Mouse (Mus musculus): ENCODE results near the gene Tubg1. TPM values are rescaled to one million over a fixed set of nuclear protein-coding genes. Genes with fewer than 3 reads are reported as not detected.

Gene Tubg1
- polyA plus RNA-seq, 2 experiments: 32.4 to 52.7 TPM

GRCm38 (mm10) chr11:101167211-101167962 lies 47.6 kb downstream of the Tubg1 start:
- Histone ChIP-seq H3K4me1 (ENCODE audit: control insufficient read depth, insufficient read depth, low read length) (peaks cover 25% of the 10 kb centered on the region), H3K4me2 (replicated peaks; ENCODE audit: low read depth, low read length, severe bottlenecking) (no peak overlapping the region), H3K4me3 (replicated peaks; ENCODE audit: low read length) (no peak overlapping the region), H3K36me3 (ENCODE audit: control insufficient read depth, insufficient read depth, low read length) (peaks cover 48% of the 10 kb centered on the region), H3K27me3 (ENCODE audit: control insufficient read depth, insufficient read depth, low read length) (peaks cover 80% of the 10 kb centered on the region), H3K9ac (ENCODE audit: low read depth, low read length, severe bottlenecking) (no peak overlapping the region), H3K27ac (replicated peaks; ENCODE audit: low read depth, low read length) (no peak overlapping the region), H3K9me3 (ENCODE audit: control insufficient read depth, low read length) (no peaks in the 10 kb centered on the region)
- 53% methylated on average over 19 of the region's 19 CpGs for WGBS
- ATAC-seq (ENCODE audit: low FRiP score, low read depth): no peak
- no peak for DNase-seq (ENCODE audit: low spot score)
- no peak for TF ChIP-seq POLR2A (IDR thresholded peaks at IDR 0.05; ENCODE audit: borderline replicate concordance, extremely low read depth, insufficient read depth, insufficient read length)

- no peak overlapping the region for H3K4me2 ChIP-seq (replicated peaks; ENCODE audit: low read depth, low read length, severe bottlenecking)
- no peak overlapping the region for H3K27ac ChIP-seq (replicated peaks; ENCODE audit: low read depth, low read length)
- DNase-seq (ENCODE audit: low spot score) (no peak), ATAC-seq (ENCODE audit: low FRiP score, low read depth) (no peak)
- H3K27me3 ChIP-seq (ENCODE audit: control insufficient read depth, insufficient read depth, low read length): peaks cover 76% of the 10 kb centered on the region
- H3K9ac ChIP-seq (ENCODE audit: low read depth, low read length, severe bottlenecking): no peak overlapping the region
- H3K4me3 ChIP-seq (replicated peaks; ENCODE audit: low read length): no peak overlapping the region
- no peaks in the 10 kb centered on the region for H3K9me3 ChIP-seq (ENCODE audit: control insufficient read depth, low read length)
- no peak for TF ChIP-seq POLR2A (IDR thresholded peaks at IDR 0.05; ENCODE audit: borderline replicate concordance, extremely low read depth, insufficient read depth, insufficient read length)
- WGBS: 58% methylated on average over 8 of the region's 8 CpGs
- H3K36me3 ChIP-seq (ENCODE audit: control insufficient read depth, insufficient read depth, low read length): peaks cover 43% of the 10 kb centered on the region
- peaks cover 28% of the 10 kb centered on the region for H3K4me1 ChIP-seq (ENCODE audit: control insufficient read depth, insufficient read depth, low read length)
Measured at GRCm38 (mm10) chr11:101167963-101168300, 48.2 kb downstream of the Tubg1 start.

- Histone ChIP-seq H3K4me1 (ENCODE audit: control insufficient read depth, insufficient read depth, low read length) (peaks cover 33% of the 10 kb centered on the region), H3K27me3 (ENCODE audit: control insufficient read depth, insufficient read depth, low read length) (peaks cover 71% of the 10 kb centered on the region), H3K9ac (ENCODE audit: low read depth, low read length, severe bottlenecking) (no peak overlapping the region), H3K9me3 (ENCODE audit: control insufficient read depth, low read length) (no peaks in the 10 kb centered on the region), H3K36me3 (ENCODE audit: control insufficient read depth, insufficient read depth, low read length) (peaks cover 38% of the 10 kb centered on the region), H3K27ac (replicated peaks; ENCODE audit: low read depth, low read length) (no peak overlapping the region), H3K4me2 (replicated peaks; ENCODE audit: low read depth, low read length, severe bottlenecking) (no peak overlapping the region; the same call in 1 of the 2 replicates), H3K4me3 (replicated peaks; ENCODE audit: low read length) (peak overlapping the region; percentile 81; the same call in 1 of the 2 replicates)
- no peak for ATAC-seq (ENCODE audit: low FRiP score, low read depth)
- DNase-seq (ENCODE audit: low spot score): no peak
- TF ChIP-seq POLR2A (IDR thresholded peaks at IDR 0.05; ENCODE audit: borderline replicate concordance, extremely low read depth, insufficient read depth, insufficient read length): no peak
- WGBS: 66% methylated on average over 17 of the region's 18 CpGs
Measured at GRCm38 (mm10) chr11:101168301-101168980, 48.7 kb downstream of the Tubg1 start.

- H3K27ac ChIP-seq (replicated peaks; ENCODE audit: low read depth, low read length): no peak overlapping the region
- WGBS: 16% methylated on average over 15 of the region's 17 CpGs
- DNase-seq (ENCODE audit: low spot score): no peak
Measured at GRCm38 (mm10) chr11:101169301-101170107, 49.8 kb downstream of the Tubg1 start.

GRCm38 (mm10) chr11:101170354-101170810 lies 50.6 kb downstream of the Tubg1 start, which contains the start of gene Cntnap1:
Gene Cntnap1, plus strand, starts transcription at chr11:101170523.
- peak within 1 kb of the TSS; percentile 66 for H3K9ac ChIP-seq (ENCODE audit: low read depth, low read length, severe bottlenecking)
- DNase-seq (ENCODE audit: low spot score): no peak
- peak within 1 kb of the TSS; percentile 52 for H3K4me2 ChIP-seq (replicated peaks; ENCODE audit: low read depth, low read length, severe bottlenecking)
- H3K27me3 ChIP-seq (ENCODE audit: control insufficient read depth, insufficient read depth, low read length): peaks cover 66% of the 10 kb centered on the region
- ATAC-seq (ENCODE audit: low FRiP score, low read depth): no peak
- WGBS: under 1% methylated on average over 31 of the region's 35 CpGs
- no peak for TF ChIP-seq POLR2A (IDR thresholded peaks at IDR 0.05; ENCODE audit: borderline replicate concordance, extremely low read depth, insufficient read depth, insufficient read length)
- H3K36me3 ChIP-seq (ENCODE audit: control insufficient read depth, insufficient read depth, low read length): peaks cover 23% of the 10 kb centered on the region
- H3K4me3 ChIP-seq (replicated peaks; ENCODE audit: low read length): peak within 1 kb of the TSS; percentile 81
- no peaks in the 10 kb centered on the region for H3K9me3 ChIP-seq (ENCODE audit: control insufficient read depth, low read length)
- H3K4me1 ChIP-seq (ENCODE audit: control insufficient read depth, insufficient read depth, low read length): peaks cover 31% of the 10 kb centered on the region
- H3K27ac ChIP-seq (replicated peaks; ENCODE audit: low read depth, low read length): no peak within 1 kb of the TSS

More at GRCm38 (mm10) chr11:101169301-101170107, 49.8 kb downstream of the Tubg1 start:
- Histone ChIP-seq H3K9me3 (ENCODE audit: control insufficient read depth, low read length) (no peaks in the 10 kb centered on the region), H3K9ac (ENCODE audit: low read depth, low read length, severe bottlenecking) (peak overlapping the region; percentile 66), H3K4me3 (replicated peaks; ENCODE audit: low read length) (peak overlapping the region; percentile 81), H3K4me1 (ENCODE audit: control insufficient read depth, insufficient read depth, low read length) (peaks cover 32% of the 10 kb centered on the region), H3K4me2 (replicated peaks; ENCODE audit: low read depth, low read length, severe bottlenecking) (peak overlapping the region; percentile 52), H3K36me3 (ENCODE audit: control insufficient read depth, insufficient read depth, low read length) (peaks cover 29% of the 10 kb centered on the region), H3K27me3 (ENCODE audit: control insufficient read depth, insufficient read depth, low read length) (peaks cover 66% of the 10 kb centered on the region)
- no peak for TF ChIP-seq POLR2A (IDR thresholded peaks at IDR 0.05; ENCODE audit: borderline replicate concordance, extremely low read depth, insufficient read depth, insufficient read length)
- ATAC-seq (ENCODE audit: low FRiP score, low read depth): no peak
